Mouse (Mus musculus) cortical plate, adult 2 months (tissue): ENCODE data around the gene Mbtps1.

ENCODE experiments used
- CTCF ChIP-seq: fragments of 200-500 bp; IDR thresholded peaks from 2 replicates; pipeline ENCODE4 v1.5.1; 2011; ENCODE audit warnings: mild to moderate bottlenecking, control low read depth, low read length; ENCODE audit not compliant: insufficient read depth; ENCODE audit errors: extremely low read depth
- POLR2A ChIP-seq: fragments of 200-500 bp; IDR thresholded peaks from 2 replicates; pipeline ENCODE4 v1.6.1; 2011; ENCODE audit warnings: mild to moderate bottlenecking, low read length, control low read depth; ENCODE audit not compliant: insufficient read depth; ENCODE audit errors: extremely low read depth

GRCm38 (mm10) chr8:119545180-119545579 is 13.4 kb downstream of the Mbtps1 start:
- TF ChIP-seq POLR2A (no peak), CTCF (no peak)
